Mouse (Mus musculus) heart, adult 2 months (tissue): ENCODE measurements at regions not wholly inside any gene's neighbourhood (a gene's known extent, or its start where the extent isn't known, plus 50 kb on each side); places are given as distances from the start of the nearest gene placed in this dataset.

Source experiments
- DNase-seq, 2 experiments: peaks; one replicate each; pipeline ENCODE4 v3.0.0; 2021
- H3K27ac ChIP-seq: fragments of 200-600 bp; 2 replicates; pipeline ENCODE4 v1.8.1; 2022
- H3K27me3 ChIP-seq: fragments of 200-500 bp; 2 replicates; pipeline ENCODE4 v1.6.1; 2012; ENCODE audit warnings: mild to moderate bottlenecking, low read length, inconsistent platforms, mixed read lengths; ENCODE audit not compliant: control insufficient read depth, insufficient read depth
- H3K36me3 ChIP-seq: fragments of 200-500 bp; 2 replicates; pipeline ENCODE4 v1.6.1; 2012; ENCODE audit warnings: low read length, inconsistent platforms; ENCODE audit not compliant: control insufficient read depth, insufficient read depth
- H3K4me1 ChIP-seq: fragments of 200-500 bp; 2 replicates; pipeline ENCODE4 v1.6.1; 2011; ENCODE audit warnings: low read length; ENCODE audit not compliant: control insufficient read depth, insufficient read depth
- H3K4me3 ChIP-seq: fragments of 200-600 bp; 2 replicates; pipeline ENCODE4 v1.8.1; 2022
- H3K79me2 ChIP-seq: fragments of 200-500 bp; replicated peaks from 2 replicates; pipeline ENCODE4 v1.6.1; 2012; ENCODE audit warnings: mild to moderate bottlenecking, inconsistent platforms, low read length, moderate library complexity, mixed read lengths; ENCODE audit not compliant: control insufficient read depth, insufficient read depth
- H3K9ac ChIP-seq: fragments of 200-500 bp; 2 replicates; pipeline ENCODE4 v1.6.1; 2012; ENCODE audit warnings: low read depth, mild to moderate bottlenecking, control low read depth, inconsistent platforms, low read length, mixed read lengths
- CTCF ChIP-seq: fragments of 200-600 bp; IDR thresholded peaks from 2 replicates; pipeline ENCODE4 v1.8.1; 2022; ENCODE audit warnings: antibody characterized with exemption, mild to moderate bottlenecking, moderate library complexity
- EP300 ChIP-seq: fragments of 200-500 bp; IDR thresholded peaks from 2 replicates; pipeline ENCODE4 v1.6.1; 2011; ENCODE audit warnings: low read depth, low read length, control low read depth; ENCODE audit not compliant: insufficient read depth
- POLR2A ChIP-seq: fragments of 200-500 bp; IDR thresholded peaks from 2 replicates; pipeline ENCODE4 v1.6.1; 2011; ENCODE audit warnings: mild to moderate bottlenecking, low read depth, low read length, control low read depth; ENCODE audit not compliant: insufficient read depth
- WGBS: fragments of 180-500 bp; shearing (Covaris S2); methylation state at CpG from one replicate; pipeline ENCODE4 v1.1.7; 2018; 5-methylcytosine and 5-hydroxymethylcytosine counted together
- intact Hi-C: fragments of 180-260 bp; cut with DNase I; formaldehyde crosslinking; loops from one replicate; pipeline ENCODE4 v1.15.1; 2025

DNA sequence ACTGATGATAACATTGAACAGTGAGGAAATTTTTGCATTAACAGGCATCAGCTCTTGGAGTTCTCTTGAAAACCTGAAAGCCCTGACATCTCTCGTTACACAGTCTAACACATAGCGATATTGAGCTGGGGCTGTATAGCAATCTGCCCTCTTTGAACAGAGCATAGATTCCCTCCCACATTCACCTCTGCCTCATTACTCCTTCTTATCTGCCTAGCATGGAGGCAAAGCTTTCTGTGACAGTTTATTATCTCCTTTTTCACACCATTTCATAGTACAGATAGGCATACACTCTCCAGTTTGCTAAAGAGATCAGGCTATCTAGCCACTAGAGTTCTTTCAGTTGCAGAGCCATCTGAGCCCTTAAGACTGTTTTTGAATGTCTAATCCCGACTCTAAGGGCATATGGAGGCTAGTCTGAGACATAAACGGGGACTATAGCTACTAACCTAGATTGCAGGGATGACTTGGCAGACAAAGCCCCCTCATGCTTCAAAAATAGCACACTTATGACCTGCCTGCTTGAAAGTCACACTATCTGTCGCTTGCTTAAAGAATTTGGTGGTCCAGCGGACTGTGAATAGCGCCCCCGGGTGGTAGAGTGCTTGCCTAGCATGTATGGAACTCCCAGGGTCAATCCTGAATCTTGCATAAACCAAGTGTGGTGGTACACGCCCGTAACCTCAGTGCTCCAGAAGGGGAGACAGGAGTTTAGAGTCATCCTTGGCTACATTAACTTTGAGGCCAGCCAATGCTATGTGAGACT lies 106.1 kb upstream of the Tmem164 start:
- Histone ChIP-seq H3K79me2 (no peaks in the 10 kb centered on the region), H3K9ac (no peak overlapping the region), H3K4me3 (no peak overlapping the region), H3K27me3 (no peaks in the 10 kb centered on the region), H3K36me3 (no peaks in the 10 kb centered on the region), H3K27ac (no peak overlapping the region), H3K4me1 (no peaks in the 10 kb centered on the region)
- intact Hi-C loops, result no loop called here
- 48% methylated on average over 10 of the region's 10 CpGs for WGBS
- no peak for DNase-seq
- peak; percentile 13; the same call in 1 of the 2 replicates for TF ChIP-seq CTCF
- no peak for TF ChIP-seq EP300

DNA sequence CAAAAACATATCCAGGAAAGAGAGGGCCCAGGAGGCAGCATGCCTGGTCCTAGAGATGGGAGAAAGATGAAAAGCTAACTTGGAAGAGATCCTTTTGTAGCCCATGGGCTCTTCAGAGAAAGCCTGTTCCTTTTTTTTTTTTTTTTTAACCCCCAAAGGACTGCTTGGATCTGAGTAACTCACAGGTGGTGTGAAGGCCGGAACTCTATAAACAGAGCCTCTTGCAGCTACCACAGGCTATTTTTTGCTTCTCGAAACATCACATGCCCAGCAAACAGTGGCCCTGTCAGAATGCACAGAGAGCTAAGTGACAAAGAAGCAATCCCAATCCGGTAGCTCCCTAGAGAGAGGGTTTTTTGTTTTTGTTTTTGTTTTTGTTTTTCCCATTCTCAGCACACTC lies 105.1 kb upstream of the Tmem164 start:
- Histone ChIP-seq H3K36me3 (no peaks in the 10 kb centered on the region), H3K4me1 (no peaks in the 10 kb centered on the region), H3K4me3 (no peak overlapping the region), H3K27me3 (no peaks in the 10 kb centered on the region), H3K79me2 (no peaks in the 10 kb centered on the region), H3K27ac (no peak overlapping the region), H3K9ac (no peak overlapping the region)
- DNase-seq, result no peak
- intact Hi-C loops, result no loop called here
- 48% methylated on average over 3 of the region's 3 CpGs for whole genome bisulfite sequencing
- no peak for TF ChIP-seq CTCF
- TF ChIP-seq EP300, result no peak
- no peak for TF ChIP-seq POLR2A

- DNase-seq, result no peak
- Histone ChIP-seq H3K4me1 (no peaks in the 10 kb centered on the region), H3K27me3 (no peaks in the 10 kb centered on the region), H3K79me2 (no peaks in the 10 kb centered on the region), H3K4me3 (no peak overlapping the region), H3K36me3 (no peaks in the 10 kb centered on the region), H3K9ac (no peak overlapping the region), H3K27ac (no peak overlapping the region)
- TF ChIP-seq POLR2A (no peak), CTCF (no peak), EP300 (no peak)
- WGBS, result 39% methylated on average over 6 of the region's 6 CpGs
- intact Hi-C loops, result no loop called here
Measured at GRCm38 (mm10) chrX:142577449-142578081, 103.6 kb upstream of the Tmem164 start.

DNA sequence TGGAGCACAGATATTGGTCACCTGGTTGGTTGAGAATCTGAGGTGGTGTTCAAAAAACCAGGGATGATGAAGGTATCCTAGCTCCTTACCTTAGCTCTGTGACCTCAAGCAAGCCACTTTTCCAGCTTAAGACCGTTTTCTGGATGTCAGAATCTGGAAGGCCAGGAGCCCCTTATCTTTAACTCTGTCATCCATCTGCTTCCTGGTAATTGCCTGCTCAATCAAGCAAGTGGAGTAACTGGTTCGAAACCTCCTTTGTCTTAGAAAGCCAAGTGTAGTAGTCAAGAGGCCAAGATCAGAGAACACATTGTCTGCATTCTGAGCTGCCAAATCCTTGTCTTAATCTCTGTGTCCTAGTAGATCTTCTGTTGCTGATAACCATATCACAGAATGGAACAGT lies 95.9 kb upstream of the Tmem164 start:
- H3K27ac ChIP-seq, result no peak overlapping the region
- DNase-seq, result no peak
- no peaks in the 10 kb centered on the region for H3K36me3 ChIP-seq
- no peaks in the 10 kb centered on the region for H3K27me3 ChIP-seq
- H3K4me1 ChIP-seq, result no peaks in the 10 kb centered on the region
- H3K9ac ChIP-seq, result no peak overlapping the region
- H3K79me2 ChIP-seq, result no peaks in the 10 kb centered on the region
- WGBS, result 36% methylated on average over 2 of the region's 2 CpGs
- intact Hi-C loops, result no loop called here
- no peak overlapping the region for H3K4me3 ChIP-seq
- TF ChIP-seq POLR2A (no peak), CTCF (no peak), EP300 (no peak)

- Histone ChIP-seq H3K4me3 (no peak overlapping the region), H3K27me3 (no peaks in the 10 kb centered on the region), H3K27ac (no peak overlapping the region), H3K9ac (no peak overlapping the region), H3K79me2 (no peaks in the 10 kb centered on the region), H3K4me1 (no peaks in the 10 kb centered on the region), H3K36me3 (no peaks in the 10 kb centered on the region)
- intact Hi-C loops, result no loop called here
- DNase-seq, result no peak
- no peak for TF ChIP-seq EP300
- TF ChIP-seq POLR2A, result no peak
- no peak for TF ChIP-seq CTCF
- WGBS, result 89% methylated on average over 2 of the region's 2 CpGs
Measured at GRCm38 (mm10) chrX:142599377-142599776, 81.8 kb upstream of the Tmem164 start.

- Histone ChIP-seq H3K4me1 (no peaks in the 10 kb centered on the region), H3K27ac (no peak overlapping the region), H3K79me2 (no peaks in the 10 kb centered on the region), H3K27me3 (no peaks in the 10 kb centered on the region), H3K4me3 (no peak overlapping the region), H3K36me3 (no peaks in the 10 kb centered on the region), H3K9ac (no peak overlapping the region)
- WGBS, result 83% methylated on average over 1 of the region's 1 CpGs
- TF ChIP-seq EP300, result no peak
- no peak for TF ChIP-seq POLR2A
- no peak for TF ChIP-seq CTCF
- DNase-seq, result no peak
- intact Hi-C loops, result no loop called here
Measured at GRCm38 (mm10) chrX:142600782-142601181, 80.4 kb upstream of the Tmem164 start.
